Mouse (Mus musculus) CH12.LX (cell line): ENCODE measurements around the gene Oit1. TPM values are rescaled to one million over a fixed set of nuclear protein-coding genes. Genes with fewer than 3 reads are reported as not detected.

Experiments used
- DNase-seq: peaks from one replicate; pipeline ENCODE4 v3.0.0-alpha.2; 2013; ENCODE audit errors: extremely low read depth
- H3K27ac ChIP-seq: 2 replicates; pipeline ENCODE4 v1.5.1; 2012; ENCODE audit warnings: low read depth, mild to moderate bottlenecking, control low read depth, moderate library complexity; ENCODE audit not compliant: insufficient read depth
- H3K27me3 ChIP-seq: replicated peaks from 2 replicates; pipeline ENCODE3; 2012; ENCODE audit warnings: inconsistent platforms
- H3K36me3 ChIP-seq, 2 experiments: replicated peaks in 1 of 2; 2 replicates each; pipeline versions ENCODE3 to v1.6.1; 2012; ENCODE audit warnings: inconsistent platforms in 1 of 2, low read length in 1 of 2, mild to moderate bottlenecking in 1 of 2, mixed read lengths in 1 of 2, moderate library complexity in 1 of 2; ENCODE audit not compliant: control insufficient read depth in 1 of 2, insufficient read depth in 1 of 2
- H3K4me1 ChIP-seq, 2 experiments: 2 replicates each; pipeline ENCODE4 v1.6.1; 2012; ENCODE audit warnings: inconsistent platforms in 1 of 2, moderate library complexity in 1 of 2; ENCODE audit not compliant: insufficient read depth in 2 of 2, control insufficient read depth in 1 of 2
- H3K4me2 ChIP-seq: 2 replicates; pipeline ENCODE4 v1.6.1; 2012; ENCODE audit warnings: low read depth, mild to moderate bottlenecking, control low read depth; ENCODE audit not compliant: poor library complexity, insufficient read depth, severe bottlenecking
- H3K4me3 ChIP-seq, 3 experiments: fragments of 150-350 bp in 1 of 3; sonication (generic) in 1 of 3; replicated peaks in 1 of 3; 2 replicates each; pipeline versions ENCODE3 to v1.5.1; 2011 to 2012; ENCODE audit warnings: low read depth in 2 of 3, low read length in 2 of 3, mild to moderate bottlenecking in 2 of 3, moderate library complexity in 2 of 3, control low read depth in 1 of 3, improper control_type of control experiment in 1 of 3, inconsistent platforms in 1 of 3, mixed read lengths in 1 of 3; ENCODE audit not compliant: poor library complexity in 1 of 3
- H3K79me2 ChIP-seq: replicated peaks from 2 replicates; pipeline ENCODE4 v1.6.1; 2012; ENCODE audit warnings: mild to moderate bottlenecking, moderate library complexity; ENCODE audit not compliant: control insufficient read depth, poor library complexity, insufficient read depth, severe bottlenecking; ENCODE audit errors: extremely low read depth
- H3K9ac ChIP-seq: 2 replicates; pipeline ENCODE4 v1.6.1; 2012; ENCODE audit warnings: low read depth, mild to moderate bottlenecking, control low read depth, moderate library complexity; ENCODE audit not compliant: insufficient read depth
- H3K9me3 ChIP-seq: replicated peaks from 2 replicates; pipeline ENCODE3; 2012; ENCODE audit warnings: low read length, inconsistent platforms, mixed read lengths
- BHLHE40 ChIP-seq: IDR thresholded peaks from 2 replicates; pipeline ENCODE4 v1.6.1; 2011; ENCODE audit warnings: mild to moderate bottlenecking, low read depth, low read length, improper control_type of control experiment
- CHD1 ChIP-seq: IDR thresholded peaks from 2 replicates; pipeline ENCODE4 v1.6.1; 2012; ENCODE audit warnings: low read depth, low read length, improper control_type of control experiment, inconsistent platforms
- CHD2 ChIP-seq: IDR thresholded peaks from 2 replicates; pipeline ENCODE4 v1.6.1; 2011; ENCODE audit warnings: low read length, improper control_type of control experiment
- CTCF ChIP-seq, 2 experiments: IDR thresholded peaks in 1 of 2; conservative IDR thresholded peaks in 1 of 2; 2 replicates each; pipeline ENCODE4 v1.5.1; 2011 to 2012; ENCODE audit warnings: low read depth in 2 of 2, low read length in 2 of 2, improper control_type of control experiment in 1 of 2, inconsistent platforms in 1 of 2, mild to moderate bottlenecking in 1 of 2, moderate library complexity in 1 of 2
- ELF1 ChIP-seq: IDR thresholded peaks from 2 replicates; pipeline ENCODE4 v1.6.1; 2014; ENCODE audit warnings: low read depth, mild to moderate bottlenecking, inconsistent platforms, low read length, improper control_type of control experiment
- ETS1 ChIP-seq: conservative IDR thresholded peaks from 2 replicates; pipeline ENCODE4 v1.6.1; 2012; ENCODE audit warnings: low read depth, mild to moderate bottlenecking, inconsistent platforms, low read length, improper control_type of control experiment, moderate library complexity
- GABPA ChIP-seq: IDR thresholded peaks from 2 replicates; pipeline ENCODE4 v1.6.1; 2012; ENCODE audit warnings: low read depth, low read length, improper control_type of control experiment, inconsistent platforms; ENCODE audit not compliant: insufficient replicate concordance
- IRF4 ChIP-seq: IDR thresholded peaks from 2 replicates; pipeline ENCODE4 v1.6.1; 2014; ENCODE audit warnings: low read depth, mild to moderate bottlenecking, inconsistent platforms, low read length, improper control_type of control experiment
- JUN ChIP-seq: IDR thresholded peaks from 2 replicates; pipeline ENCODE4 v1.6.1; 2011; ENCODE audit warnings: low read depth, mild to moderate bottlenecking, low read length, improper control_type of control experiment, moderate library complexity; ENCODE audit not compliant: insufficient read depth
- JUND ChIP-seq: conservative IDR thresholded peaks from 2 replicates; pipeline ENCODE4 v1.6.1; 2011; ENCODE audit warnings: low read depth, low read length, improper control_type of control experiment
- KAT2A ChIP-seq: IDR thresholded peaks from 2 replicates; pipeline ENCODE4 v1.6.1; 2012; ENCODE audit warnings: low read length, improper control_type of control experiment, inconsistent platforms; ENCODE audit not compliant: insufficient replicate concordance
- MAFK ChIP-seq: IDR thresholded peaks from 2 replicates; pipeline ENCODE4 v1.6.1; 2011; ENCODE audit warnings: low read length, improper control_type of control experiment; ENCODE audit not compliant: insufficient replicate concordance
- MEF2A ChIP-seq: IDR thresholded peaks from 2 replicates; pipeline ENCODE4 v1.6.1; 2014; ENCODE audit warnings: low read depth, mild to moderate bottlenecking, inconsistent platforms, low read length, improper control_type of control experiment, borderline replicate concordance
- MXI1 ChIP-seq: IDR thresholded peaks from 2 replicates; pipeline ENCODE4 v1.6.1; 2011; ENCODE audit warnings: mild to moderate bottlenecking, low read depth, low read length, improper control_type of control experiment
- MYC ChIP-seq: IDR thresholded peaks from 2 replicates; pipeline ENCODE4 v1.6.1; 2011; ENCODE audit warnings: low read depth, mild to moderate bottlenecking, improper control_type of control experiment, low read length
- NRF1 ChIP-seq: IDR thresholded peaks from 2 replicates; pipeline ENCODE4 v1.6.1; 2014; ENCODE audit warnings: low read depth, mild to moderate bottlenecking, inconsistent platforms, low read length, improper control_type of control experiment, moderate library complexity
- PAX5 ChIP-seq: IDR thresholded peaks from 2 replicates; pipeline ENCODE4 v1.6.1; 2012; ENCODE audit warnings: low read length, inconsistent platforms, mixed read lengths
- POLR2AphosphoS2 ChIP-seq: IDR thresholded peaks from 2 replicates; pipeline ENCODE4 v1.6.1; 2011; ENCODE audit warnings: low read depth, low read length, improper control_type of control experiment
- RCOR1 ChIP-seq: conservative IDR thresholded peaks from 2 replicates; pipeline ENCODE4 v1.6.1; 2012; ENCODE audit warnings: low read depth, mild to moderate bottlenecking, inconsistent platforms, low read length, improper control_type of control experiment
- TBP ChIP-seq: conservative IDR thresholded peaks from 2 replicates; pipeline ENCODE4 v1.6.1; 2011; ENCODE audit warnings: low read depth, low read length, improper control_type of control experiment
- UBTF ChIP-seq: IDR thresholded peaks from 2 replicates; pipeline ENCODE4 v1.6.1; 2012; ENCODE audit warnings: low read depth, mild to moderate bottlenecking, inconsistent platforms, low read length, improper control_type of control experiment, moderate library complexity
- USF1 ChIP-seq: IDR thresholded peaks from 2 replicates; pipeline ENCODE4 v1.6.1; 2014; ENCODE audit warnings: low read depth, mild to moderate bottlenecking, inconsistent platforms, low read length, improper control_type of control experiment
- USF2 ChIP-seq: conservative IDR thresholded peaks from 2 replicates; pipeline ENCODE4 v1.6.1; 2011; ENCODE audit warnings: low read depth, low read length, improper control_type of control experiment
- ZC3H11A ChIP-seq: IDR thresholded peaks from 2 replicates; pipeline ENCODE4 v1.6.1; 2012; ENCODE audit warnings: low read depth, mild to moderate bottlenecking, inconsistent platforms, low read length, improper control_type of control experiment
- ZKSCAN1 ChIP-seq: IDR thresholded peaks from 2 replicates; pipeline ENCODE4 v1.6.1; 2012; ENCODE audit warnings: low read depth, inconsistent platforms, low read length, improper control_type of control experiment, borderline replicate concordance
- ZNF384 ChIP-seq: IDR thresholded peaks from 2 replicates; pipeline ENCODE4 v1.6.1; 2012; ENCODE audit warnings: low read depth, low read length, improper control_type of control experiment, inconsistent platforms
- dilution Hi-C: fragments of 300-500 bp; cut with MboI; formaldehyde crosslinking; loops from 2 replicates; pipeline ENCODE4 v1.14.3; 2020; ENCODE audit warnings: low sequenced_read_pairs; ENCODE audit not compliant: extremely low pct_unique_long_range_greater_than_20kb, extremely low pct_ligation_motif_present
- in situ Hi-C: fragments of 300-500 bp; cut with MboI; formaldehyde crosslinking; loops from 3 replicates; pipeline ENCODE4 v1.14.3; 2019; ENCODE audit warnings: low sequenced_read_pairs, low pct_ligation_motif_present, low pct_unique_long_range_greater_than_20kb, mixed read lengths
- polyA plus RNA-seq: library from polyadenylated mRNA; unstranded; fragments of >175 nt; gene quantifications from 2 replicates; pipeline ENCODE4 v1.2.1, GENCODE M21; 2012; ENCODE audit warnings: low read depth; ENCODE audit not compliant: insufficient read length
- total RNA-seq, 2 experiments: library from RNA; depleted of rRNA; stranded (reverse); fragments of 300-350 nt in 1 of 2; fragments of >200 nt in 1 of 2; gene quantifications; 2 replicates each; pipeline ENCODE4 v1.2.3; 2012 to 2014

Gene Oit1
- total and polyA plus RNA-seq, 3 experiments: not detected

GRCm38 (mm10) chr14:8368900-8369299 is 9.7 kb downstream of the Oit1 start:
- TF ChIP-seq CHD1 (no peak), TBP (no peak), IRF4 (no peak), ELF1 (no peak), UBTF (no peak), BHLHE40 (no peak), KAT2A (no peak), ZC3H11A (no peak), USF1 (no peak), GABPA (no peak), RCOR1 (no peak), ZNF384 (no peak), JUND (no peak), ZKSCAN1 (no peak), PAX5 (no peak)
- TF ChIP-seq, all 38 proteins: peak for 0
- H3K36me3 ChIP-seq: no peaks in the 10 kb centered on the region
- H3K4me3 ChIP-seq: no peak overlapping the region
- H3K9ac ChIP-seq: no peak overlapping the region
- no peak overlapping the region for H3K27ac ChIP-seq
- no peak for DNase-seq
- 0 out of 4 replicates have a peak, but pooled peaks cover 0 to 3% of the 10 kb centered on the region in 2 experiments for H3K4me1 ChIP-seq
- dilution Hi-C loops (no loop called here), in situ Hi-C loops (loop anchor here (25.0 kb wide), 2 partner anchors 93 to 218 kb away; no protein-coding TSS in a partner anchor)
- no peaks in the 10 kb centered on the region for H3K9me3 ChIP-seq
- no peak overlapping the region for H3K4me2 ChIP-seq
- no peaks in the 10 kb centered on the region for H3K27me3 ChIP-seq
- no peaks in the 10 kb centered on the region for H3K79me2 ChIP-seq

- no peak overlapping the region for H3K9ac ChIP-seq
- no peaks in the 10 kb centered on the region for H3K36me3 ChIP-seq
- dilution Hi-C loops (no loop called here), in situ Hi-C loops (loop anchor here (25.0 kb wide), 2 partner anchors 94 to 219 kb away; no protein-coding TSS in a partner anchor)
- no peaks in the 10 kb centered on the region for H3K79me2 ChIP-seq
- no peak overlapping the region for H3K27ac ChIP-seq
- DNase-seq: no peak
- H3K4me3 ChIP-seq: no peak overlapping the region
- H3K27me3 ChIP-seq: no peaks in the 10 kb centered on the region
- TF ChIP-seq MEF2A (no peak), UBTF (no peak), JUN (no peak), MXI1 (no peak), NRF1 (no peak), CTCF (conservative IDR thresholded peaks at IDR 0.05 in 1 of 2, IDR thresholded peaks at IDR 0.05 in 1 of 2; ENCODE audit: low read depth in 2 of 2, low read length in 2 of 2) (no peak), IRF4 (no peak), ELF1 (no peak), USF2 (no peak), JUND (no peak), MAFK (no peak), MYC (no peak), PAX5 (no peak), CHD2 (no peak), ETS1 (no peak), POLR2AphosphoS2 (no peak)
- H3K4me2 ChIP-seq: no peak overlapping the region
- no peaks in the 10 kb centered on the region for H3K9me3 ChIP-seq
- H3K4me1 ChIP-seq: 0 out of 4 replicates have a peak, but pooled peaks cover 0 to 3% of the 10 kb centered on the region in 2 experiments
Measured at GRCm38 (mm10) chr14:8367727-8368520, 10.6 kb downstream of the Oit1 start.
